Mouse (Mus musculus) thymus, postnatal 0 days (tissue): ENCODE data around the gene Cldn2. TPM values are rescaled to one million over a fixed set of nuclear protein-coding genes. Genes with fewer than 3 reads are reported as not detected.
"Not testable (repeated sequence)": the region's sequence is repeated elsewhere in the genome, so short reads cannot be mapped to it uniquely, and the experiment has no call there.

Experiments
- DNase-seq: peaks from one replicate; pipeline ENCODE4 v3.0.0-alpha.2; 2015; ENCODE audit warnings: low spot score
- polyA plus RNA-seq: library from polyadenylated mRNA; unstranded; fragments of >200 nt; fragmentation: Nextera tagmentation; extraction: Ambion mirVana; gene quantifications from 2 replicates; pipeline ENCODE4 v1.2.1, GENCODE M21; 2015

The Cldn2 gene
- polyA plus RNA-seq = 0.53 and 0.71 TPM in 2 replicates

GRCm38 (mm10) chrX:139800406-139800878 lies at the start of gene Cldn2:
TSS of gene Cldn2 (plus strand) at chrX:139800828.
- DNase-seq = no peak

- peak; percentile 32 for DNase-seq
Observed at GRCm38 (mm10) chrX:139751855-139752254, 48.8 kb upstream of the Cldn2 start.

DNA sequence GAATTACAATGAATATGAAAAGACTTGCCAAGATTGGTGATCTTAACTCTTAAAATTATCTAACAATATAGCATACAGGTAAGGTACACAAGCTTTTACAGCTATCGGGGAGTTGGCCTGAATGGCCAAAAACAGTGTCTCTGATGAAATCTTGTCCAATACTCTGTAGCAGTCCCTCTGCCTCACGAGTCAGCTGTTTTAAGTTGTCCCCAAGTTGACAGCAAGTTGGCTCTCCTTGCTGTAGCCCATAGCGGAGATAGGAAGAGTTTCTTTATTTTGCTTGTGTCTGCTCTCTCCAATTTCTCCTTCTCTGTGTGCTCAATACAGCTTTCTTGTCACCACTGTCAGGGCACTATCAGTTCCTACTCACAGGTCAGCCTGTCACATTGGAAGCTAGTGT lies 42.0 kb upstream of the Cldn2 start:
- not testable (repeated sequence) for DNase-seq

DNA sequence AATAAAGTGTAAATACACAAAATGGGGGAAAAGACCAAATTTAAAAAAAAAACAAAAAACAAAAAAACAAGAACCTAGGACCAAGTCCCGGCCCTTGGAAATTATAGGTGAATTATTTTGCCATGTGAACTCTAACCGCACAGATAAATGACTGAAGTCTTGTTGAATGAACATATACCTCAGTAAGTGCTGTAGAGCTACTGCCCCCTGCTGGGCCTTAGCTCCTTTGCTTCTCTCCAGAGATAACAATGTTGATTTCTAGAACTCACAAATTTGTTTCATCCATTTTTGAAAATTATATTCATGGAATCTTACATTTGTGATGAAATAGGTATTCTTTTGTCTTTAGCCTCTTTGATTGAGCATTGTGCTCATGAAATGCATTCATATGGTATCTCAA lies 38.1 kb upstream of the Cldn2 start:
- peak; percentile 23 for DNase-seq

DNA sequence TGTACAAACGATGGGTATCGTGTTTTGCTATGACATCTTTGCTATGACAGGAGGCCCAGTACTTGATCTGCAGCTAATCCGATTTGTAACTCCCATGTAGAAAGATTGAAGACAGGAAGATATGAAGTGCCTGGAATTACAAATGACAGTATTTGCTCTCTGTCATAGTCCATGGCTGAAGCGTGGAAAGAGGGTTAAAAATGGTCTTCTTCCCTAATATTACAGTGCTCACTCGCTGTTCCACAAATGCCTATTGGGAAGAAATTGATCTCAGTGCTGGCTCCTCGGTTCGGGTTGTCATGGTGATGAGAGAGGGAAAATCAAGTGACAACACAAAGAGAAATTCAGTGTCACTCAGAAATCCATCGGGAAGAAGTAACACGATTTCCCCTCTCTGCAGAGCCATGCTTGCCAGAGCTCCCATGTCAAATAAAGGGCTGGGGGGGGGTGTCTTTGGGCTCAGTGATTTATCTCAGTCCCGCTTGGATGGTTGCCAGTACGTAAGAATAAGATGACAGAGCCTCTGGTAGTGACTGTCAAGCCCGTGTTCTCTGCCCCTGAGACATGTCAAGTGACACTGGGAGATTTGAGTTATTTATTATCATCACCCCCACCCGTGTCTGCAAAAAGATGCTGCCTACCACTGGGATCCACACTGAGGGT lies 30.5 kb upstream of the Cldn2 start:
- no peak for DNase-seq

- peak; percentile 47 for DNase-seq
Observed at GRCm38 (mm10) chrX:139774309-139775083, 26.1 kb upstream of the Cldn2 start.

- DNase-seq = no peak
Observed at GRCm38 (mm10) chrX:139775084-139775612, 25.5 kb upstream of the Cldn2 start.

- no peak for DNase-seq
Observed at GRCm38 (mm10) chrX:139777357-139777756, 23.3 kb upstream of the Cldn2 start.

DNA sequence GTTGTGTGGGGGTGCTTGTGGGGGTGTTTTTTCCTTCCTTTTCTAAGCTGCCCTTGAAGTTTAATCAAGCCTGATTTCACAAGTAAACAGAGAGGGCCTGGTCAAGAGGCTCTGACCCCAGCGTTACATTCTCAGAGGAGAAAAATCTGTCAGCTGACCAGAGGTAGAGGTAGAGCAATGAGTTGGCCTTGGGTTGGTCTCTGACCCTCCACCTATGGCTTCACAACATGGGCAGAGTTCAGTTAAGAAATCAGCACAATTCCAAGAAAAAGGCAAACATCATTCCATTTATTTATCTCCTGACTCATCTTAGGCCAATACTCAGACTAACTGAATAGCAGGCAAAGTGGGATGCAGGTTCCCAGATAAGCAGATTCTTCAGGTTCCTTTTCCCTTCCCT lies 21.7 kb upstream of the Cldn2 start:
- no peak for DNase-seq

GRCm38 (mm10) chrX:139779401-139779800 lies 21.2 kb upstream of the Cldn2 start:
- DNase-seq = no peak

DNA sequence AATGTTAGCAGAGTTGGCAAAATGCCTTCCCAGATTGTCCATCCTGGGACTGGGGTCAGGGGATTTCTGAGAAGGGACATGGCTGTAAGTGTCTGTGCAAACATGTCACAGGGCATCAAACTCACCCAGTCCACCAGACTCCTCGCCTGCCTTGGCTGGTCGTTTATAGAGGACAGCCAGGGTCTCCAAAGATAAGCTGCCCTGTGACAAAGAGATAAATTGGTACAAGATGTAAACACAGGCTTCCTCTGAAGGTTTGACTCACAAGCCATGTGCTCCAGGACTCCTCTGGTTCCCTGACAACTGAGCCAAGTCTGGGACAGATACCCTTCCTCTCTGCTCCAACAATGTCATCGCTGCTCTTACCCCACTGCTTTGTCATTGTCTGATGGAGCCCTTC lies 19.6 kb upstream of the Cldn2 start:
- no peak for DNase-seq

DNA sequence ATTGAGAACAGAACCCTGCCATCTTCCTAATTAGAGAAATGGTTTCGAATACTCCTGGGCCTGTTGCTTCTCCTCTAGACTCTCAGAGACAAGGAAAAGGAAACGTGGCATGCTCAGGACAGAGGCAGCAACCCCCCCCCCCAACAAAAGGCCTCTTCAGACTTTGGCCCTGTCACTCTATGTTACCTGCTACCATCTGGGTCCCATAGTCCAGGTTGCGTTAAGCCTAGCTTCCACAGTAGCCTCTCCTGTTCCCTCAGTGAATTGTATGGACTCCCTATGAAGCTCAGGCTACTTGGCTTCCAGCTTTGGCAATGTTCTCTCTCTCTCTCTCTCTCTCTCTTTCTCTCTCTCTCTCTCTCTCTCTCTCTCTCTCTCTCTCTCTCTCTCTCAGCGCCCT lies 19.1 kb upstream of the Cldn2 start:
- no peak for DNase-seq

DNA sequence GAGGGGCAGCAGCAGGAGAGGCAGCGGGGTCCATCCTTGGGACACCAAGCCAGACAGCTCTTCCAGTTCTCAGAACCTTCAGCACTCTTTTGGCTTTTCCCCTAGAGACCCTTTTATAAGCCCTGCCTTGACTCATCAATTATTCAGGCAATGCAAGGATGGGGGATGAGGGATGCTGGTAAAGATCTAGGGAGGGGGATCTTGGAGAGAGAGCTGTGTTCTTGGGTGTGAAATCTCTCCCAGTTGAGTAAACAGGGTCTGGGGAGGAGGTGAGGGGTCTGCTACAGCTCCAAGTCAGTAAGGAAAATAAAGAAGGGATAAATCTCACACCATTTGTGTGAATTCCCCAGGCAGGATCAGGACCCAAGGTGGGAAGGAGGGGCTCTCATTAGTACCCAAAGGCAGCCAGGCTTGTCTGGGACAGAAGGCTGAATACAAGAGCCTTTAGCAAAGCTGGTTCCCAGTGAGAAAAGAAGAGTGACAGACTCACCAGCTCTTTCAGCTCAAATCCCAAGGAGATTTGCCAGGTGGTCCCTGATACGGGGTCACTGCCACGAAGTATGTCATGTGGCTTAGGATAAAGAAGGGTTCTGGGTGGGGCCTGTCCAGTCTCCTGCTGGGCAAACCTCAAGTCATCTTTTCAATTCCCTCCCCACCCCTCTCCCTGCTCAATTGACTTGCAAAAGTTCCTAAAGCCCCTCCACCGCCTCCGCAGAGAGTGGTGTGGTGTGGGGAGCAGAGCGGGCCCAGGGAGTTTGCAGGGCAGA lies 18.2 kb upstream of the Cldn2 start, which contains the start of gene Ripply1:
TSS of gene Ripply1 (minus strand) at position 76 of the 767 bp plus-strand sequence.
- DNase-seq = no peak

- DNase-seq = no peak
Observed at GRCm38 (mm10) chrX:139783045-139783422, 17.6 kb upstream of the Cldn2 start.

- no peak for DNase-seq
Observed at GRCm38 (mm10) chrX:139785764-139786163, 14.9 kb upstream of the Cldn2 start.

DNA sequence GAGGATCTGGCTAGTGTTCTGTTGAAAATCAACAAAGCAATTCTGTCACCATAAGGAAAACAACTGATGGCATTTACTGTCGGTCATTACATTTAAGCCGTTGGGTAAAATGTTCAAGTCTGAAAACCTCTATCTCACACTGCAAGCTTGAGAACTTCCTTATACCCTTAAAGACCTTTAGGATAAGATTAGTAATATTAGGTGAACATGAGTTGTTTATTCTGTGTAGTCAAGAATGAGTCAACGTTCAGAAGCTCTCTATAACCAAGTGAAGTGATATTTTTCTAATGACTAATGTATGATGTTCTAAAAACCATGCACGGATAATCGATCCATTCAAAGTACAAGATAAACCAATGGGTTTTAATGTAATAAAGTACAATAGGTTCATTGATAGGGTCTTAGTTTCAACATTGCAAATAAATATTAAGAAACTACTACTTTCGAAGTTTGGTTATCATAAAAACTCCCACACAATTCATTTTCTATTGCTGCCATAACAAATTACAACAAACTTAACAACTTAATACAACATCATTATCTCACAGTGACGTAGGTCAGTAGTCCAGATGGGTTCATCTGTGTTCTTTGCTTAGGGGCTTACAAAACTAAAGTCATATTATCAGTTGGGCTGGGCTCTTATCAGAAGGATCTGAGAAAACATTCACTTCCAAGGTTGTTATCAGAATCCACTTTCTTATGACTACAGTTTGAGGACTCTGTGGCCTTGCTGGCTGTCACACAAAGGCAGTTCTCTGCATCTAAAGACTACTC lies 6.4 kb upstream of the Cldn2 start:
- no peak for DNase-seq

DNA sequence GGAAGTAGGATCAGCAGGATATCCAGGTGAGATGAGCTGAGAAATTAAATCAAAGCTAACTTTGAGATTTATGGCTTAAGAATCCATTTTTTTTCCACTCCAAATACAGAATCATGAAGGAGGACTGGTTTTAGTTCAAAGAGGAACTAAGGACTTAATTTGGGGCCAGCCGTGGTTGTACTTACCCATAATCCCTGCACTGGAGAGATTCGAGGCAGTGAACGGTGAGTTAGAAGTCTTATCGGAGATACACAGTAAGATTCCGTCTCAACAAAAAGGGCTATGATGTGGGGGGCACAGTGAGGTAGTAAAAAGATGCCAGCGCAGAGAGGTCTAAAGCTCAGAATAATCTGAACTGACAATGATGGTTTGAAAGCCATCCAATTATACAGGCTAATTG lies 4.6 kb upstream of the Cldn2 start:
- no peak for DNase-seq

DNA sequence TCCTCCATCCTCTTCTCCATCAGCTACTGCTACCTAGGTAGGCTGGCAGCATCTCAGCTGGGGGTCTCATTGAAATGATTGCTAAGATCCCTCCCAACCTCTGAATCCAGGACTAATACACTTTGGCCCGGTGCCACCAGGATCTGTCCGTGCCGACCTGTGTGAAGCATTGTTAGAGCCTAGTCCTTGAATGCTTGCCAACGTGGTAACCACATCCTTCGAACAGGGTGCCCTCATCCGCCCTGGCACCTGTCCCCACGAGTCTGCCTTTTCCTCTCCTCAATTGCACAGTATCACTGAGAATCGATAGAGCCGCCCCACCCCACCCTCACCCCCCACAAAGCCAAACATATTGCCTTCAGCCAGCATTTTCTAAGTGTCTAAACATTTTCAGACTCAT lies 2.8 kb upstream of the Cldn2 start:
- peak; percentile 9 for DNase-seq

DNA sequence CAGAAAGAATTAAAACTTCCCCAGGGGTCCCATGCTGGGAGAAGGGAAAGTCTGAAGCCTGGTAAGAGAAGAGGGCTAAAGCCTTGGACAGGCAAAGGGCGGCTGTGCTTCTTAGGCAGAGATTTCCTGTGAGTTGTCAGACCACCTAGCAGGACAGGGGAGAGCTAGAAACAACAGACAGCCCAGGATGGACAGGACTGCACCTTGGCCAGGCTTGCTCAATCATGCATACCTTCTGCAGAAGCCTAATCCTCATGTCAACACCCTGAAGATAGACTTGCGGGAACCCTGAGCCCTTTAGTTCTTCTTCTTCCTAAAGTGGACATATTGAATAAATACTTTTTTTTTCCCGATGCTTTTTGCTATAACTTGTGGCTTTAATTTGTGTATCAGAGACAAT lies 675 bp upstream of the Cldn2 start:
- DNase-seq = no peak

DNA sequence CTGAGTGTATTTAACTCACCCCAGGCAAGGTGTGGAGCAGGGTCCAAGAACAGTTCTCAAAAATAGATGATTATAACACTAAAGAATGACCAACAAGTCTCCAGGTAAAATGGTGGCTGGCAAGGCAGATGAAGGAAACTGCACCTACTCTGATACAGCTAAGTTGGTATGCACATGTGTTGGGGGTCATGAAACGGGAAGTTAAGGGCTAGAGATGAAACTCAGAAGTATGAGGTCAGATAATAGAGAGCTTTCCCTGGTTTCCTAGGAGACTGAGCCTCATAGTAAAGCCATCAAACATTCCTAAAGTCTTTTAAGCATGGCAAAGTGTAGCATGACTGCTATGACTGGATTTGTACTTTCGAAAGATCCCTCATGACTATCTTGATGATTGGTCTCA lies 2.4 kb downstream of the Cldn2 start:
- no peak for DNase-seq

- DNase-seq = no peak
Observed at GRCm38 (mm10) chrX:139805918-139806317, 5.3 kb downstream of the Cldn2 start.
